Mouse (Mus musculus): ENCODE data around the gene Slc6a11. TPM values are rescaled to one million over a fixed set of nuclear protein-coding genes. Genes with fewer than 3 reads are reported as not detected.
A peak's percentile ranks its signal among the peaks of the same experiment; 100 is the strongest.

Slc6a11 gene
- polyA plus RNA-seq, 1 experiment = not detected

DNA sequence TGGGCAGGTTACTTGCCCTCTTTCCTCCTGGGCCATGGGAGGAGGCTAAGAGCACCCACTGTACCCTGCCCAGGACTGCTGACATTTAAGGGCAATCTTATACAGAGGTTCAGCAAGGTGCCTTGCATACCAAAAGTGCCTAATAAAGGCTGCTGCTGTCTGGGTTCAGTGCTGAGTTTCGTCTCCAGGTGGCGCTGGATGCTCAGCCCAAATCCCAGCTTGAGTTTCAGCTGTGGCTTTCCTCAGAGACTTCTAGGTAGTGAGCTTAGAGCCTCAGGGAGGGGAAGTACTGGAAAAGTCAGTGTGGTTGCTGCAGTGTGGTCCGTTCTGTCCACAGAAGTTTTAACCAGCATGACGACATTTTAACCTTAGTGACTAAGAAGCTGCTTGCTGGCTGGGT lies 93.4 kb downstream of the Slc6a11 start:
- TF ChIP-seq POLR2A (IDR thresholded peaks at IDR 0.05; ENCODE audit: borderline replicate concordance, control insufficient read depth, low read depth, low read length) = no peak
- no peak for TF ChIP-seq CTCF (IDR thresholded peaks at IDR 0.05; ENCODE audit: control insufficient read depth, insufficient read depth, low read length)

DNA sequence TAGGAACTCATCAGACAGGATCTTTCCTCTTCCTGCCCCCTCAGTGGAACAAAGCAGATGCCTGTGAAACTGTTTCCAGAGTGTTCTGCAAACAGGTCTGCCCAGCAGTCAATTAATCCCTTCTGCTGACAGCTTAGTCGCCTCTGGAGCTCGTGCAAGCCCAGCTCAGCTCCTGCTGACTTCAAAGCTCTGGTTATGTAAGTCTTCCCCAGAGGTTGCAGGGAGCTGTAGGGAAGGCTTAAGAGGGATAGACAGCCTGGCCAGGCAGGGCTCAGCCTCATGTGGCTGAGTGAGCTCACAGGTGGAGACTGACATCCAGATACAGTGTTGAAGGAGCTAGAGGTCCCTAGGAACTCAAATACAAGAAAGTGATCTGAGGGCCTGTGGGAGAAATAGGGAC lies 96.3 kb downstream of the Slc6a11 start:
- no peak for TF ChIP-seq POLR2A (IDR thresholded peaks at IDR 0.05; ENCODE audit: borderline replicate concordance, control insufficient read depth, low read depth, low read length)
- TF ChIP-seq CTCF (IDR thresholded peaks at IDR 0.05; ENCODE audit: control insufficient read depth, insufficient read depth, low read length) = no peak
- no peak overlapping the region for H3K27ac ChIP-seq (ENCODE audit: control insufficient read depth, insufficient read depth, low read depth, low read length, poor library complexity)
- H3K4me1 ChIP-seq (ENCODE audit: control insufficient read depth, insufficient read depth, low read length) = no peaks in the 10 kb centered on the region
- no peak overlapping the region for H3K4me3 ChIP-seq (replicated peaks; ENCODE audit: control insufficient read depth, low read depth, low read length)
- WGBS = 0% methylated on average over 2 of the region's 2 CpGs

More for the DNA sequence above, 93.4 kb downstream of the Slc6a11 start:
- WGBS = 10% methylated on average over 4 of the region's 4 CpGs
- H3K4me3 ChIP-seq (replicated peaks; ENCODE audit: control insufficient read depth, low read depth, low read length) = no peak overlapping the region
- no peaks in the 10 kb centered on the region for H3K4me1 ChIP-seq (ENCODE audit: control insufficient read depth, insufficient read depth, low read length)
- no peak overlapping the region for H3K27ac ChIP-seq (ENCODE audit: control insufficient read depth, insufficient read depth, low read depth, low read length, poor library complexity)

DNA sequence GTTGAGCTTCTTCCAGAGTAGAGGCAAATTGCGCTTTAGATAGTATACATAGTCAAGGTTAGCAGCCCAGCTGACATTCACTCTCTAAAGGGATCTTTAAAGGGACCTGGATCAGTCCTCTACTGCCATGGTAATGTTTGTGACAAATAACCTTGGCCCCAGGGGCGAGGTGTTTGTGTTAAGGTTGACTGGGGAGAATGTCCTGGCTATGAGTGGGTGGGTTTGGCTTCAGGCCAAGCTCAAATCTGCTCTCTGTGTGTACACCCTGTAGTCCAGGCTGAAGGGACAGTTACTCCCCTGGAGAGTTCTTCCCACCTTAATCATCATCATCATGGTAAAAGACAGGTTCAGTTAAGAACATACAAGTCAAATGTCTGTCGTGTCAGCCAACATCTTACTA lies 97.2 kb downstream of the Slc6a11 start:
- Histone ChIP-seq H3K4me3 (replicated peaks; ENCODE audit: control insufficient read depth, low read depth, low read length) (no peak overlapping the region), H3K27ac (ENCODE audit: control insufficient read depth, insufficient read depth, low read depth, low read length, poor library complexity) (no peak overlapping the region), H3K4me1 (ENCODE audit: control insufficient read depth, insufficient read depth, low read length) (no peaks in the 10 kb centered on the region)
- 73% methylated on average over 3 of the region's 3 CpGs for WGBS
- TF ChIP-seq CTCF (IDR thresholded peaks at IDR 0.05; ENCODE audit: control insufficient read depth, insufficient read depth, low read length) (no peak), POLR2A (IDR thresholded peaks at IDR 0.05; ENCODE audit: borderline replicate concordance, control insufficient read depth, low read depth, low read length) (no peak)

DNA sequence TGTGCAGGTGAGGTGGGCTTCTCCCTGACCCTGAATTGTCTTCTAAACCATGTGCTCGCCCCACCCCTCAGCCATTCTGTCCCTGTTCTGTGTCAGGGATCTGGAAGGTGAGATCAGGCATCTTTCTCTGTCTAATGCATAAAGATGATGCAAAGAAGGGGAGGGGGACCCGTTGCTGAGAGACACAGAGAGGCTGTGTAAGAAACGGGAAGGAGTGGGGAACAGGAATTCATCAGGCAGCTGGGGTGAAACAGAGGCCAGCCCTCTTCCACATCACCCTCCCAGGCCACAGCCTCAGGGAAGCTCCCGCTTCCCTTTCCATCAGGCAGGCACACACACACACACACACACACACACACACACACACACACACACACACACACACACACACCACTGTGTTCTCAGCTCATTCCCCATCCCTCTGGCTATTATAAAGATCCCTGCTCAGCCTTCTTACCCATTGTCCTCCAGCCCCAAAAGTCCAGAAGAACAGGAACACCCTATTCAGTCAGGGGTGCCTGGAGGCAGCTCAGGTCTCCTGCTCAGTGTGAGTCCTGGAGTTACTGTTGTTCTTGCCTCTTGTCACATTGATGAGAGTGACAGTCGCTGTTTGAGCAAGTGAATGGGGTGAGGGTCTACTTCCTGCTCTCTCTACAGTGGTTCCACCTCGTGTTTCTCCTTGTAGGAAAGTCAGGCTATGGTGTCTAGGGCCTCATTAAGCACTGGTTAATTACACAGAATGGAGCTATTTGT lies 108.0 kb downstream of the Slc6a11 start:
- TF ChIP-seq POLR2A (IDR thresholded peaks at IDR 0.05; ENCODE audit: borderline replicate concordance, control insufficient read depth, low read depth, low read length) = no peak
- no peak for TF ChIP-seq CTCF (IDR thresholded peaks at IDR 0.05; ENCODE audit: control insufficient read depth, insufficient read depth, low read length)
- Histone ChIP-seq H3K4me3 (replicated peaks; ENCODE audit: control insufficient read depth, low read depth, low read length) (no peak overlapping the region), H3K4me1 (ENCODE audit: control insufficient read depth, insufficient read depth, low read length) (no peaks in the 10 kb centered on the region), H3K27ac (ENCODE audit: control insufficient read depth, insufficient read depth, low read depth, low read length, poor library complexity) (no peak overlapping the region)
- WGBS = 32% methylated on average over 6 of the region's 6 CpGs

DNA sequence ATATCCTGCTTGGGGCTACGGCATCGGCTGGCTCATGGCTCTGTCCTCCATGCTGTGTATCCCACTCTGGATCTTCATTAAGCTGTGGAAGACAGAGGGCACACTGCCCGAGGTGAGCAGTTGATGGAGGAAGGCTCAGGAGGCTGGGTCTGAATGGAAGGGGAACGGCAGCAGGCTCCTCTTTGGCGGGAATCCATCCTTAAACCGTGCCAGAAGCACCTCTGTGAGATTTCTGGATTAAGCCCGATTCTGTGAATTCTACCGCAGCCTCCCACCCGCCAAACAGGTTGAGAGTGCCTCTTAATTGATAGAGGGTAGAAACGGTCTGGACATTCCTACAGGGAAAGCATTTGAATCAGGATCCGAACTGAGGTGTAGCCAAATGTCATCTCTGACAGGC lies 114.6 kb downstream of the Slc6a11 start:
- H3K4me1 ChIP-seq (ENCODE audit: control insufficient read depth, insufficient read depth, low read length) = no peaks in the 10 kb centered on the region
- H3K4me3 ChIP-seq (replicated peaks; ENCODE audit: control insufficient read depth, low read depth, low read length) = no peak overlapping the region
- 70% methylated on average over 11 of the region's 11 CpGs for WGBS
- H3K27ac ChIP-seq (ENCODE audit: control insufficient read depth, insufficient read depth, low read depth, low read length, poor library complexity) = no peak overlapping the region
- TF ChIP-seq POLR2A (IDR thresholded peaks at IDR 0.05; ENCODE audit: borderline replicate concordance, control insufficient read depth, low read depth, low read length) (no peak), CTCF (IDR thresholded peaks at IDR 0.05; ENCODE audit: control insufficient read depth, insufficient read depth, low read length) (no peak)

DNA sequence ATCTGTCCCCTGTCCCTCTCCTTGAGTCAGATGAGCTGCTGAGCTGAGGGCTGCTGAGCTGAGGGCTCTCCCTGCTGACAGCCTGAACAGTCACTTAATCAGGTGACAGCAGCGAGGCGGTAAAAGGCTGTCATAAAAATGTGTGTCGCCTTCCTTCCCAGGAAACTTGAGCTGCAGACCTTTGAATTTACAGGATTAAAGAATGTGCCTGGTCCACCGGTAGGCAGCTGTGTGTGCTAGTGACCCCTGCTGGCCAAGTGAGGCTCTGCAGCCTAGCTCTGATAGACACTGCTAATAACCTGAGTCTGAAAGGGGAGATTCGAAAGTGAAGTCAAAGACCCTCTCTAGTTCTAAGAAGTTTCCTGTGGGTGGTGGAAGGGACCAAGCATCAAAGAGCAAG lies 119.3 kb downstream of the Slc6a11 start:
- TF ChIP-seq POLR2A (IDR thresholded peaks at IDR 0.05; ENCODE audit: borderline replicate concordance, control insufficient read depth, low read depth, low read length) (no peak), CTCF (IDR thresholded peaks at IDR 0.05; ENCODE audit: control insufficient read depth, insufficient read depth, low read length) (peak; percentile 94)
- no peak overlapping the region for H3K4me3 ChIP-seq (replicated peaks; ENCODE audit: control insufficient read depth, low read depth, low read length)
- 7% methylated on average over 5 of the region's 5 CpGs for WGBS
- H3K27ac ChIP-seq (ENCODE audit: control insufficient read depth, insufficient read depth, low read depth, low read length, poor library complexity) = no peak overlapping the region
- no peaks in the 10 kb centered on the region for H3K4me1 ChIP-seq (ENCODE audit: control insufficient read depth, insufficient read depth, low read length)

DNA sequence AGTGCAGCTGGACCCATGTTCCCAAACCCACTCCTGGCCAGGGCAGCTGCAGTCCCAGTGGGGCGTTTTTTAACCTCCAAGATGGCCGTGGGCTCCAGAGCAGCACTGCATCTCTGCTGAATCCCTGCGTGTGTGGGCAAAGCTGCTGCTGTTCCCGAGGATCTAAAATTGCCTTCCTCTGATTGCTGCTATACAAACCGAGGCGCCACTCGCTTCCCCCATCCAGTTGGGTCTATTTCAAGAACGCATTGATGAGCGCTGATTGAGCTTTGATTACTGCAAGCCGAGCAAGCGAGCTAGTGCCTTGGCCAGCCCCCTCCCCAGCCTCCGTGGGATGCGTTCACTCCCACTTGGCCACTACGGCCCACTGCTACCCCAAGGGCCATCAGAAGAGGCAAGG lies 123.9 kb downstream of the Slc6a11 start:
- no peaks in the 10 kb centered on the region for H3K4me1 ChIP-seq (ENCODE audit: control insufficient read depth, insufficient read depth, low read length)
- 74% methylated on average over 14 of the region's 14 CpGs for WGBS
- no peak overlapping the region for H3K4me3 ChIP-seq (replicated peaks; ENCODE audit: control insufficient read depth, low read depth, low read length)
- TF ChIP-seq CTCF (IDR thresholded peaks at IDR 0.05; ENCODE audit: control insufficient read depth, insufficient read depth, low read length) = no peak
- TF ChIP-seq POLR2A (IDR thresholded peaks at IDR 0.05; ENCODE audit: borderline replicate concordance, control insufficient read depth, low read depth, low read length) = no peak
- no peak overlapping the region for H3K27ac ChIP-seq (ENCODE audit: control insufficient read depth, insufficient read depth, low read depth, low read length, poor library complexity)

DNA sequence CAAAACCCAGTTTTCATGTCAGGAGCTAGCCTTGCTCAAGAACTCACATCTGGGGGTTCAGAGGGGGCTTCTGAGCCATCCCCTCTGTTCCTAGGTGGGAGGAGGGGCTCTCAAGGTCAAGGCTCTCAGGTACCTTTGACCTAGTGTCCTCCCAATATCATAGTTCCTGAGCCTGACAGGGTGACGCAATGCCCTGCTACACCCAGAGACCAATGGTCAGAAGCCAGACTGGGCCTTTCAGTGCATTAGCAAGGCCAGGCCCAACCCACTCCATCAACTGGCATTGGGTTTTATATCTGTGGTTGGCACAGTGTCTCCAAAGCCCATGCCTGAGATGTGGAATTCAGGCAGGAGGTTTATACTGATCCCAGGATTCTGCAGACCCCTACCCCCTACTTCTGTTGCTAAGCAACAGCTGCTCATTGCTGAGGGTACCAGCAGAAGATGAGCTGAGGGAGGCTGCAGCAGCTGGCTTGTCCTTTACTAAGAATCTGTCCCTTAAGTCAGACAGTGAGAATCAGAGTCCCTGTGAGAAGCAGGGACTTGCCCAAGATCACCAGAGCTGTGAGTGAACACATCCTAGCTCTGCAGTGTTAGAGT lies 126.8 kb downstream of the Slc6a11 start:
- no peak for TF ChIP-seq POLR2A (IDR thresholded peaks at IDR 0.05; ENCODE audit: borderline replicate concordance, control insufficient read depth, low read depth, low read length)
- TF ChIP-seq CTCF (IDR thresholded peaks at IDR 0.05; ENCODE audit: control insufficient read depth, insufficient read depth, low read length) = no peak
- no peak overlapping the region for H3K4me3 ChIP-seq (replicated peaks; ENCODE audit: control insufficient read depth, low read depth, low read length)
- 87% methylated on average over 1 of the region's 1 CpGs for WGBS
- no peaks in the 10 kb centered on the region for H3K4me1 ChIP-seq (ENCODE audit: control insufficient read depth, insufficient read depth, low read length)
- no peak overlapping the region for H3K27ac ChIP-seq (ENCODE audit: control insufficient read depth, insufficient read depth, low read depth, low read length, poor library complexity)
